Mouse (Mus musculus): ENCODE measurements around the gene Crtc3.

- TF ChIP-seq POLR2A (IDR thresholded peaks at IDR 0.05; ENCODE audit: borderline replicate concordance, insufficient read depth, low read length) = no peak
- TF ChIP-seq CTCF (IDR thresholded peaks at IDR 0.05; ENCODE audit: borderline replicate concordance, insufficient read depth, low read depth, low read length) = 0 out of 2 replicates have a peak, but pooled peaks have one; percentile 20
Measured at GRCm38 (mm10) chr7:80623276-80623675, 65.4 kb downstream of the Crtc3 start.

All from cerebellum, adult 2 months (tissue).